In genomic region chr13:43900115-43900514, GRCm38 (mm10) we compare ENCODE assay signal across 16 mouse cellular contexts.
DNase-seq lines count a peak whose midpoint lies in the region; ATAC-seq and TF ChIP-seq lines count a peak whose summit lies in the region.
"Had no signal": no experiment of that assay in that cellular context is flagged by ENCODE, and none has a peak within 500 bp of the region (broad histone marks: within the 10 kb centered on the region; RNA-seq: fewer than 3 reads in every experiment).

No protein-coding gene starts in this region.

- 10% methylated on average over 2 of the region's 2 CpGs for WGBS in cerebellum, adult 2 months

- TF ChIP-seq POLR2A in cerebellum, adult 2 months (IDR thresholded peaks at IDR 0.05; ENCODE audit: borderline replicate concordance, insufficient read depth, low read length), result no peak

- peak; percentile 88 for ATAC-seq in cerebellum, adult (ENCODE audit: insufficient number of reproducible peaks, low FRiP score, low TSS enrichment)
- ATAC-seq: lung, postnatal 0 days had no signal

- no peaks in the 10 kb centered on the region for H3K27me3 ChIP-seq in cerebellum, adult 2 months (ENCODE audit: control insufficient read depth, insufficient read depth, low read length)

- DNase-seq in layer of hippocampus, adult 2 months (ENCODE audit: low spot score in 2 of 2), result no peak
- no peak for DNase-seq in layer of hippocampus, postnatal 25 days (ENCODE audit: extremely low spot score in 1 of 2, low spot score in 1 of 2)
- peak; percentile 86 to 97 for DNase-seq in cerebellum, adult 2 months
- peak; percentile 85 to 88 for DNase-seq in cerebellum, postnatal 25 days
- DNase-seq in MN1 (ENCODE audit: low spot score), result no peak
- DNase-seq in T-cell, adult 2 months (ENCODE audit: low spot score), result no peak
- DNase-seq: adrenal gland, postnatal 10 days; kidney, adult 11 months; liver, postnatal 0 days had no signal

- TF ChIP-seq CTCF in layer of hippocampus, adult 2 months (conservative IDR thresholded peaks at IDR 0.05), result no peak
- TF ChIP-seq CTCF in cerebellum, adult 2 months (IDR thresholded peaks at IDR 0.05; ENCODE audit: borderline replicate concordance, insufficient read depth, low read depth, low read length), result no peak

- H3K4me3 ChIP-seq in layer of hippocampus, adult 2 months, result no peak overlapping the region
- H3K4me3 ChIP-seq in cerebellum, adult 2 months (replicated peaks; ENCODE audit: insufficient read depth, low read depth, low read length), result no peak overlapping the region
- H3K4me3 ChIP-seq: embryonic facial prominence, embryonic 13.5 days; erythroblast, embryonic 14.5 days; forebrain, embryonic 12.5 days; midbrain, embryonic 12.5 days had no signal

- peaks cover 44% of the 10 kb centered on the region for H3K4me1 ChIP-seq in cerebellum, adult 2 months (ENCODE audit: control insufficient read depth, insufficient read depth, low read length)
- H3K4me1 ChIP-seq: embryonic facial prominence, embryonic 13.5 days had no signal

- H3K27ac ChIP-seq in layer of hippocampus, adult 2 months, result peak overlapping the region; percentile 46; the same call in 1 of the 2 replicates
- H3K27ac ChIP-seq in cerebellum, adult 2 months (ENCODE audit: insufficient read depth, low read length), result peak overlapping the region; percentile 73; the same call in 1 of the 2 replicates
- H3K27ac ChIP-seq: embryonic facial prominence, embryonic 13.5 days; forebrain, embryonic 12.5 days; kidney, postnatal 0 days; midbrain, embryonic 12.5 days had no signal

Comparison
In these comparisons a context has a peak if more than half of its experiments do, and no peak if none do; other contexts are left out.
1. DNase-seq: peak in cerebellum, adult 2 months (2 of 2) and cerebellum, postnatal 25 days (2 of 2); none in layer of hippocampus, adult 2 months (0 of 2), layer of hippocampus, postnatal 25 days (0 of 2), MN1 (single experiment) and T-cell, adult 2 months (single experiment).